Mouse (Mus musculus) embryonic fibroblast, embryonic 13.5 days (primary cell): ENCODE measurements at regions not wholly inside any gene's neighbourhood (a gene's known extent, or its start where the extent isn't known, plus 50 kb on each side); places are given as distances from the start of the nearest gene placed in this dataset.

ENCODE experiments used
- CTCF ChIP-seq: IDR thresholded peaks from 2 replicates; pipeline ENCODE4 v1.5.1; 2011; ENCODE audit warnings: mild to moderate bottlenecking, control low read depth, low read length, moderate library complexity, borderline replicate concordance; ENCODE audit not compliant: insufficient read depth
- POLR2A ChIP-seq: IDR thresholded peaks from 2 replicates; pipeline ENCODE4 v1.6.1; 2011; ENCODE audit warnings: low read depth, mild to moderate bottlenecking, control low read depth, low read length, moderate library complexity

DNA sequence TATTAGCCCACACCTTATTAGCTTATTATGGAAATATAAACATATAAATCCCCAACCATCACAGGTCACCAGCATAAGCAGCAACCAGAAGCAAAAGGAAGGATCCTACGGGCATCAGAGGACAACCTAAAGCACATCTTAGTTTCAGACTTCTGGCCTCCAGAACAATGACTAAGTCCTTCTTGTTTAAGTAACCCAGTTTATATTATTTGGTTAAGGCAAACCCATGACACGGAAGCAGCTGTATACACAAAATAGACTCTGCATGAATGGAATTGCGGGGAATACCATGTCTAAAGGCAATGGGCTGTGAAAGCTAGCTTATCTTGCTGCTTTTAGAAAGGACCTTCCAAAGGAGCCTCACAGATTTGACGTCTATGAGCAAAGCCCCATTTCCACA is 552.9 kb upstream of the Gm10131 start:
- TF ChIP-seq CTCF (no peak), POLR2A (no peak)
